Mouse (Mus musculus): Measurements from ENCODE around the gene Prpsap1. TPM values are rescaled to one million over a fixed set of nuclear protein-coding genes. Genes with fewer than 3 reads are reported as not detected.

The Prpsap1 gene
- polyA plus RNA-seq, 1 experiment from 2014 or later = 260 TPM

GRCm38 (mm10) chr11:116532810-116533338, 38.9 kb upstream of the Prpsap1 start:
- Histone ChIP-seq H3K4me2 (ENCODE audit: low read depth, low read length) (peak overlapping the region; percentile 96), H3K9ac (ENCODE audit: low read depth, low read length) (peak overlapping the region; percentile 70), H3K4me3 (ENCODE audit: low read length) (peak overlapping the region; percentile 59), H3K27me3 (replicated peaks; ENCODE audit: control insufficient read depth, insufficient read depth, low read length) (peaks cover 33% of the 10 kb centered on the region), H3K27ac (ENCODE audit: low read length) (no peak overlapping the region), H3K36me3 (ENCODE audit: control insufficient read depth, insufficient read depth, low read length) (no peaks in the 10 kb centered on the region), H3K4me1 (ENCODE audit: control insufficient read depth, insufficient read depth, low read length) (peaks cover 31% of the 10 kb centered on the region), H3K9me3 (ENCODE audit: control insufficient read depth, low read length) (no peaks in the 10 kb centered on the region)
- under 1% methylated on average over 50 of the region's 50 CpGs for WGBS
- ATAC-seq = peak; percentile 72

- Histone ChIP-seq H3K36me3 (ENCODE audit: control insufficient read depth, insufficient read depth, low read length) (no peaks in the 10 kb centered on the region), H3K4me1 (ENCODE audit: control insufficient read depth, insufficient read depth, low read length) (peaks cover 31% of the 10 kb centered on the region), H3K27ac (ENCODE audit: low read length) (no peak overlapping the region), H3K4me2 (ENCODE audit: low read depth, low read length) (peak overlapping the region; percentile 96), H3K27me3 (replicated peaks; ENCODE audit: control insufficient read depth, insufficient read depth, low read length) (peaks cover 33% of the 10 kb centered on the region), H3K4me3 (ENCODE audit: low read length) (peak overlapping the region; percentile 59), H3K9me3 (ENCODE audit: control insufficient read depth, low read length) (no peaks in the 10 kb centered on the region), H3K9ac (ENCODE audit: low read depth, low read length) (peak overlapping the region; percentile 70)
- under 1% methylated on average over 30 of the region's 30 CpGs for WGBS
- 0 out of 2 replicates have a peak, but pooled peaks have one; percentile 0 for ATAC-seq
Measured at GRCm38 (mm10) chr11:116532262-116532809, 38.3 kb upstream of the Prpsap1 start.

- H3K9ac ChIP-seq (ENCODE audit: low read depth, low read length) = peak overlapping the region; percentile 70
- H3K27me3 ChIP-seq (replicated peaks; ENCODE audit: control insufficient read depth, insufficient read depth, low read length) = peaks cover 33% of the 10 kb centered on the region
- H3K36me3 ChIP-seq (ENCODE audit: control insufficient read depth, insufficient read depth, low read length) = no peaks in the 10 kb centered on the region
- peaks cover 31% of the 10 kb centered on the region for H3K4me1 ChIP-seq (ENCODE audit: control insufficient read depth, insufficient read depth, low read length)
- peak overlapping the region; percentile 96 for H3K4me2 ChIP-seq (ENCODE audit: low read depth, low read length)
- 0 out of 2 replicates have a peak, but pooled peaks have one; percentile 9 for ATAC-seq
- no peaks in the 10 kb centered on the region for H3K9me3 ChIP-seq (ENCODE audit: control insufficient read depth, low read length)
- H3K27ac ChIP-seq (ENCODE audit: low read length) = no peak overlapping the region
- WGBS = 2% methylated on average over 48 of the region's 48 CpGs
- peak overlapping the region; percentile 59 for H3K4me3 ChIP-seq (ENCODE audit: low read length)
Measured at GRCm38 (mm10) chr11:116531371-116532191, 37.6 kb upstream of the Prpsap1 start.

GRCm38 (mm10) chr11:116530187-116531147, 36.5 kb upstream of the Prpsap1 start, which contains the start of gene Sphk1:
Gene Sphk1, plus strand, starts transcription at chr11:116530925.
- Histone ChIP-seq H3K4me3 (ENCODE audit: low read length) (peak within 1 kb of the TSS; percentile 59), H3K9ac (ENCODE audit: low read depth, low read length) (peak within 1 kb of the TSS; percentile 70), H3K9me3 (ENCODE audit: control insufficient read depth, low read length) (no peaks in the 10 kb centered on the region), H3K27me3 (replicated peaks; ENCODE audit: control insufficient read depth, insufficient read depth, low read length) (peaks cover 33% of the 10 kb centered on the region), H3K4me1 (ENCODE audit: control insufficient read depth, insufficient read depth, low read length) (peaks cover 31% of the 10 kb centered on the region), H3K36me3 (ENCODE audit: control insufficient read depth, insufficient read depth, low read length) (no peaks in the 10 kb centered on the region), H3K4me2 (ENCODE audit: low read depth, low read length) (peak within 1 kb of the TSS; percentile 96), H3K27ac (ENCODE audit: low read length) (no peak within 1 kb of the TSS)
- ATAC-seq = no peak
- WGBS = 39% methylated on average over 11 of the region's 11 CpGs

- Histone ChIP-seq H3K36me3 (ENCODE audit: control insufficient read depth, insufficient read depth, low read length) (no peaks in the 10 kb centered on the region), H3K4me3 (ENCODE audit: low read length) (no peak overlapping the region), H3K9me3 (ENCODE audit: control insufficient read depth, low read length) (no peaks in the 10 kb centered on the region), H3K9ac (ENCODE audit: low read depth, low read length) (no peak overlapping the region), H3K27ac (ENCODE audit: low read length) (no peak overlapping the region), H3K4me2 (ENCODE audit: low read depth, low read length) (no peak overlapping the region), H3K27me3 (replicated peaks; ENCODE audit: control insufficient read depth, insufficient read depth, low read length) (peaks cover 29% of the 10 kb centered on the region), H3K4me1 (ENCODE audit: control insufficient read depth, insufficient read depth, low read length) (peaks cover 31% of the 10 kb centered on the region)
- ATAC-seq = no peak
- WGBS = 80% methylated on average over 8 of the region's 8 CpGs
Measured at GRCm38 (mm10) chr11:116528636-116529320, 34.8 kb upstream of the Prpsap1 start.

- H3K9me3 ChIP-seq (ENCODE audit: control insufficient read depth, low read length) = no peaks in the 10 kb centered on the region
- H3K4me3 ChIP-seq (ENCODE audit: low read length) = no peak overlapping the region
- no peak overlapping the region for H3K9ac ChIP-seq (ENCODE audit: low read depth, low read length)
- peaks cover 16% of the 10 kb centered on the region for H3K4me1 ChIP-seq (ENCODE audit: control insufficient read depth, insufficient read depth, low read length)
- WGBS = 49% methylated on average over 5 of the region's 5 CpGs
- ATAC-seq = peak; percentile 64; the same call in 1 of the 2 replicates
- H3K36me3 ChIP-seq (ENCODE audit: control insufficient read depth, insufficient read depth, low read length) = no peaks in the 10 kb centered on the region
- H3K27me3 ChIP-seq (replicated peaks; ENCODE audit: control insufficient read depth, insufficient read depth, low read length) = no peaks in the 10 kb centered on the region
- no peak overlapping the region for H3K4me2 ChIP-seq (ENCODE audit: low read depth, low read length)
- peak overlapping the region; percentile 34; the same call in 1 of the 2 replicates for H3K27ac ChIP-seq (ENCODE audit: low read length)
Measured at GRCm38 (mm10) chr11:116523699-116524189, 29.7 kb upstream of the Prpsap1 start.

GRCm38 (mm10) chr11:116522886-116523698, 29.1 kb upstream of the Prpsap1 start:
- Histone ChIP-seq H3K27ac (ENCODE audit: low read length) (peak overlapping the region; percentile 34; the same call in 1 of the 2 replicates), H3K4me2 (ENCODE audit: low read depth, low read length) (no peak overlapping the region), H3K36me3 (ENCODE audit: control insufficient read depth, insufficient read depth, low read length) (no peaks in the 10 kb centered on the region), H3K9me3 (ENCODE audit: control insufficient read depth, low read length) (no peaks in the 10 kb centered on the region), H3K27me3 (replicated peaks; ENCODE audit: control insufficient read depth, insufficient read depth, low read length) (no peaks in the 10 kb centered on the region), H3K4me1 (ENCODE audit: control insufficient read depth, insufficient read depth, low read length) (peaks cover 20% of the 10 kb centered on the region), H3K4me3 (ENCODE audit: low read length) (no peak overlapping the region), H3K9ac (ENCODE audit: low read depth, low read length) (no peak overlapping the region)
- no peak for ATAC-seq
- 55% methylated on average over 16 of the region's 16 CpGs for WGBS

GRCm38 (mm10) chr11:116522046-116522445, 28.0 kb upstream of the Prpsap1 start:
- WGBS = 55% methylated on average over 3 of the region's 3 CpGs
- Histone ChIP-seq H3K4me2 (ENCODE audit: low read depth, low read length) (no peak overlapping the region), H3K4me3 (ENCODE audit: low read length) (no peak overlapping the region), H3K9me3 (ENCODE audit: control insufficient read depth, low read length) (no peaks in the 10 kb centered on the region), H3K9ac (ENCODE audit: low read depth, low read length) (no peak overlapping the region), H3K27ac (ENCODE audit: low read length) (no peak overlapping the region), H3K4me1 (ENCODE audit: control insufficient read depth, insufficient read depth, low read length) (peaks cover 24% of the 10 kb centered on the region), H3K36me3 (ENCODE audit: control insufficient read depth, insufficient read depth, low read length) (no peaks in the 10 kb centered on the region), H3K27me3 (replicated peaks; ENCODE audit: control insufficient read depth, insufficient read depth, low read length) (no peaks in the 10 kb centered on the region)
- ATAC-seq = no peak
